Mouse (Mus musculus): Measurements from ENCODE around the gene Clcnka. TPM values are rescaled to one million over a fixed set of nuclear protein-coding genes. Genes with fewer than 3 reads are reported as not detected.
A peak's percentile ranks its signal among the peaks of the same experiment; 100 is the strongest.

Gene Clcnka
- polyA plus RNA-seq, 1 experiment: 0.35 TPM

DNA sequence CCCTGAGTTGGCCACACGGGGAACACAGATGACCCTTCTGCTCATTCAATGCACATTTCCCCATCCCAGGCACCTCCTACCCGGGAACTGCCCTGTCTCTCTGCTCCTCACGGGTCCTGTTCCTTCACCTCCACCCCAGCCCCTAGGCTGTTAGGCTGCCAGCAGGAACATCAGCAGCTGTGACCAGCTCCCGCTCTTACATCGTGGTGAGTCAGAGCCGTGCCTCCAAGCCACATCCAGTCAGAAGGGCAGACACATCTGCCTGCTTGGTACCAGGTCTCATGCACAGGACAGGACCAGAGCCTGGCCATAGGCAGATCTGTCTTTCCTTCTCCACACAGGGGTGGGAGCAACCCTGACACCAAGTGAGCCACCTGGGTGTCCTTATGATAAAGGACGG is 32.6 kb downstream of the Clcnka start:
- TF ChIP-seq CTCF (IDR thresholded peaks at IDR 0.05; ENCODE audit: borderline replicate concordance, control insufficient read depth, extremely low read depth, insufficient read depth, low read length, poor library complexity) (no peak), POLR2A (IDR thresholded peaks at IDR 0.05; ENCODE audit: control insufficient read depth, extremely low read depth, insufficient read depth, low read length, poor library complexity) (no peak)
- Histone ChIP-seq H3K4me1 (replicated peaks; ENCODE audit: control insufficient read depth, insufficient read depth, low read length) (0 out of 2 replicates have a peak, but pooled peaks cover 2% of the 10 kb centered on the region), H3K27me3 (ENCODE audit: control insufficient read depth, insufficient read depth, low read length) (peaks cover 3% of the 10 kb centered on the region; the same call in 1 of the 2 replicates), H3K27ac (ENCODE audit: control insufficient read depth, insufficient read depth, low read length) (no peak overlapping the region), H3K4me3 (ENCODE audit: control insufficient read depth, insufficient read depth, low read length) (no peak overlapping the region), H3K36me3 (ENCODE audit: control insufficient read depth, insufficient read depth, low read length) (no peaks in the 10 kb centered on the region)
- WGBS: 67% methylated on average over 7 of the region's 7 CpGs
- no peak for DNase-seq

DNA sequence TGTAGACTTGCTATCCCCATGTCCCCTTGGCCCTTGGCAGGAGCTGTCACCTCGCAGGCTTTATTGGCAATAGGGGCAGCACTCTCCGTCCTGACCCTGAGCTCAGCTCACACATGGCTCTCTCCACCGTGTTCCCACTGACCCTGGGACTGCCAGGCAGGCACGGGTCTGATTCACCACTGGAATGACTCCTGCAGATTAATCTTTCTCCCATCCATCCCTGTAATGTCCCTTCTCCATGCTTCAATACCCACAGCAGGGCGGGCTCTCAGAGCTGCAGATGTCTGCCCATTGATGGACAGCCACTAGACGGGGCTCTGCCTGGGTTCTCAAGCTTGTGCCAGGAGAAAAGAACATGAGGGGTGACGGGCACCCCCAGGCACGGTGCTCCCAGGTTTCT is 33.4 kb downstream of the Clcnka start:
- DNase-seq: no peak
- WGBS: 66% methylated on average over 8 of the region's 8 CpGs
- peaks cover 3% of the 10 kb centered on the region; the same call in 1 of the 2 replicates for H3K27me3 ChIP-seq (ENCODE audit: control insufficient read depth, insufficient read depth, low read length)
- no peaks in the 10 kb centered on the region for H3K36me3 ChIP-seq (ENCODE audit: control insufficient read depth, insufficient read depth, low read length)
- H3K4me3 ChIP-seq (ENCODE audit: control insufficient read depth, insufficient read depth, low read length): no peak overlapping the region
- H3K4me1 ChIP-seq (replicated peaks; ENCODE audit: control insufficient read depth, insufficient read depth, low read length): 0 out of 2 replicates have a peak, but pooled peaks cover 2% of the 10 kb centered on the region
- no peak for TF ChIP-seq POLR2A (IDR thresholded peaks at IDR 0.05; ENCODE audit: control insufficient read depth, extremely low read depth, insufficient read depth, low read length, poor library complexity)
- TF ChIP-seq CTCF (IDR thresholded peaks at IDR 0.05; ENCODE audit: borderline replicate concordance, control insufficient read depth, extremely low read depth, insufficient read depth, low read length, poor library complexity): no peak
- no peak overlapping the region for H3K27ac ChIP-seq (ENCODE audit: control insufficient read depth, insufficient read depth, low read length)

DNA sequence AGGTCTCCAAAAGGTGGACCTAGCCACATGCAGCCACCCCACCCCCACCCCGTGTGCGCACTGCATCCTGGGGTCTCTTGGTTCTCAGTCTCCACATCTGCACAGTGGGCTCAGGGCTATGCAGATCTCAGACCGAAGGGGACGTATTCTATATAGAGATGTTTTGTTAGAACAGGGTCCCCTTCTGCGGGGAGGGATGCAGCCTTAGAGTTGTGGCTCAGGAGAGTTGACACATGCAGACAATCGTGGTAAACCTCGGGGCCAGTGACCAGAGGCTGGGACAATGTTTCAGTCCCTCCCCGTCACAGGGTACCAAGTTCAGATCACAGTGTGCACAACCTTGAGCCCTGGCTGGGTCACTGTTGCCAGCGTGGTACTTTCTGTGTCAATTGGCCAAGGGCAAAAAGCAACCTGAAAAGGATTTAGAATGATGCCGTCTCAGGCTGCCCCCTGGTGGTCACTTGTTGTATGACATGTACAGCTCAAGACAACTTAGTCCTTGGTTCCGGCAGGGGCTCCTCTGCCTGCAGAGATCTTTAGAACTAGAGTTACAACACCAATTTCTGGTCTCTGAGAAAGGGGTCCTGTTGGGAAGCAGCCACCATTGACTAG is 35.5 kb downstream of the Clcnka start:
- no peak overlapping the region for H3K4me3 ChIP-seq (ENCODE audit: control insufficient read depth, insufficient read depth, low read length)
- no peaks in the 10 kb centered on the region for H3K27me3 ChIP-seq (ENCODE audit: control insufficient read depth, insufficient read depth, low read length)
- WGBS: 29% methylated on average over 11 of the region's 11 CpGs
- H3K27ac ChIP-seq (ENCODE audit: control insufficient read depth, insufficient read depth, low read length): no peak overlapping the region
- peak; percentile 72 for DNase-seq
- 0 out of 2 replicates have a peak, but pooled peaks cover under 1% of the 10 kb centered on the region for H3K4me1 ChIP-seq (replicated peaks; ENCODE audit: control insufficient read depth, insufficient read depth, low read length)
- TF ChIP-seq POLR2A (IDR thresholded peaks at IDR 0.05; ENCODE audit: control insufficient read depth, extremely low read depth, insufficient read depth, low read length, poor library complexity) (no peak), CTCF (IDR thresholded peaks at IDR 0.05; ENCODE audit: borderline replicate concordance, control insufficient read depth, extremely low read depth, insufficient read depth, low read length, poor library complexity) (peak; percentile 67; the same call in 1 of the 2 replicates)
- no peaks in the 10 kb centered on the region for H3K36me3 ChIP-seq (ENCODE audit: control insufficient read depth, insufficient read depth, low read length)

DNA sequence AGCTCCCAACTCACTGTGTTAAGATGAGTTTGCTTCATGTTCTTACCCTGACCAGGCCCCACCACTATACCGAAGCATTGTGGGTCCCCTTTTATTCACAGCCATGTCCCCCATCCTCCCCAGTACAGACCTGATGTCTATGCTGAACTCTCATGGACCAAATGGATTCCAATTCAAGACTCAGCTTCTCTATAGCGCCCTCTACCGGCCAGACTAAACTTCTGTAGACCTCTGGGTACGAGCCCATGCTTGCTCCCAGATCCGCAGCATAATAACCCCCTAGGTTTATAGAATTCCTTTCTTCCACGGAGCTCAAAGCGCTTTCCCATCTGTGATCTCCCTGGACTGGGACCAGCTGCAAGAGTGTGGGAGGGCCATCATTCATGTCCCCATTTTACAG is 37.7 kb downstream of the Clcnka start:
- Histone ChIP-seq H3K27me3 (ENCODE audit: control insufficient read depth, insufficient read depth, low read length) (no peaks in the 10 kb centered on the region), H3K27ac (ENCODE audit: control insufficient read depth, insufficient read depth, low read length) (no peak overlapping the region), H3K4me3 (ENCODE audit: control insufficient read depth, insufficient read depth, low read length) (no peak overlapping the region), H3K4me1 (replicated peaks; ENCODE audit: control insufficient read depth, insufficient read depth, low read length) (no peaks in the 10 kb centered on the region), H3K36me3 (ENCODE audit: control insufficient read depth, insufficient read depth, low read length) (no peaks in the 10 kb centered on the region)
- WGBS: 41% methylated on average over 7 of the region's 7 CpGs
- TF ChIP-seq POLR2A (IDR thresholded peaks at IDR 0.05; ENCODE audit: control insufficient read depth, extremely low read depth, insufficient read depth, low read length, poor library complexity) (no peak), CTCF (IDR thresholded peaks at IDR 0.05; ENCODE audit: borderline replicate concordance, control insufficient read depth, extremely low read depth, insufficient read depth, low read length, poor library complexity) (no peak)
- peak; percentile 23 for DNase-seq

DNA sequence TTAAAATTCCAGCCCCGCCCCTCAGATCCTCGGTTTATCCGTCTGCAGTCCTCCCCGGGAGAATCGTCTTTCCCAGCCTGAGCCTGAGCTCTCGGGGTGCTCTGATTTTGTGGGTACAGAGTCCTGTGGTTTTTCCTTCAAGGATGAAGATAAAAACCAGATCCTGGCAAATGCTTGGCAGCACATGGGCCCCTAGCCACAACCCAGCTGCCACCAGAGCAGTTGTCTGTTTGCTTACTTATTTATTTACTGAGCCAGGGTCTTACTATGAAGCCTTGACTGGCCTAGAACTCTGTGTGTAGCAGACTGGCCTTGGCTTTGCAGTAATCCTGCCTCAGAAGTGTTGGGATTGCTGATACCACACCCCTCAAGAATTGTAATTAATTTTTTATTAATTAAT is 39.3 kb downstream of the Clcnka start:
- TF ChIP-seq CTCF (IDR thresholded peaks at IDR 0.05; ENCODE audit: borderline replicate concordance, control insufficient read depth, extremely low read depth, insufficient read depth, low read length, poor library complexity) (no peak), POLR2A (IDR thresholded peaks at IDR 0.05; ENCODE audit: control insufficient read depth, extremely low read depth, insufficient read depth, low read length, poor library complexity) (no peak)
- Histone ChIP-seq H3K27me3 (ENCODE audit: control insufficient read depth, insufficient read depth, low read length) (no peaks in the 10 kb centered on the region), H3K4me1 (replicated peaks; ENCODE audit: control insufficient read depth, insufficient read depth, low read length) (no peaks in the 10 kb centered on the region), H3K27ac (ENCODE audit: control insufficient read depth, insufficient read depth, low read length) (no peak overlapping the region), H3K4me3 (ENCODE audit: control insufficient read depth, insufficient read depth, low read length) (no peak overlapping the region), H3K36me3 (ENCODE audit: control insufficient read depth, insufficient read depth, low read length) (no peaks in the 10 kb centered on the region)
- WGBS: 95% methylated on average over 6 of the region's 6 CpGs
- no peak for DNase-seq

DNA sequence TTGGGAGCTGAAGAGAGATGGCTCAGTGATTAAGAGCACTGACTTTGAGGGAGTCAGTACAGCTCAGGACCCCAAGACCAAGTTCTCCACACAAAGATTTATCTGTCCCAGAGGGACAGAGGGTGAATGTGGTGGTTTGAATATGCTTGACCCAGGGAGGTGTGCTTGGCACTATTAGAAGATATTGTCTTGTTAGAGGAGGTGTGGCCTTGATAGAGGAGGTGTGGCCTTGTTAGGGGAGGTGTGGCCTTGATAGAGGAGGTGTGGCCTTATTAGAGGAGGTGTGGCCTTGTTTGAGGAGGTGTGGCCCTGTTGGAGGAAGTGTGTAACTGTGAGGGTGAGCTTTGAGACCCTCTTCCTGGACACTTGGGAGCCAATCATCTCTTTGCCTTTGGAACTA is 40.7 kb downstream of the Clcnka start:
- H3K4me3 ChIP-seq (ENCODE audit: control insufficient read depth, insufficient read depth, low read length): no peak overlapping the region

More for the DNA sequence above, 40.7 kb downstream of the Clcnka start:
- Histone ChIP-seq H3K36me3 (ENCODE audit: control insufficient read depth, insufficient read depth, low read length) (no peaks in the 10 kb centered on the region), H3K27me3 (ENCODE audit: control insufficient read depth, insufficient read depth, low read length) (no peaks in the 10 kb centered on the region), H3K4me1 (replicated peaks; ENCODE audit: control insufficient read depth, insufficient read depth, low read length) (no peaks in the 10 kb centered on the region), H3K27ac (ENCODE audit: control insufficient read depth, insufficient read depth, low read length) (no peak overlapping the region)
- TF ChIP-seq POLR2A (IDR thresholded peaks at IDR 0.05; ENCODE audit: control insufficient read depth, extremely low read depth, insufficient read depth, low read length, poor library complexity) (no peak), CTCF (IDR thresholded peaks at IDR 0.05; ENCODE audit: borderline replicate concordance, control insufficient read depth, extremely low read depth, insufficient read depth, low read length, poor library complexity) (no peak)
- no peak for DNase-seq
